Mouse (Mus musculus) heart, embryonic 11.5 days (tissue): ENCODE measurements around the gene Cnih3. TPM values are rescaled to one million over a fixed set of nuclear protein-coding genes. Genes with fewer than 3 reads are reported as not detected.
A peak's percentile ranks its signal among the peaks of the same experiment; 100 is the strongest.

Experiments
- ATAC-seq: fragments of 200-750 bp; cut with Nextera tagmentation; replicated peaks from 2 replicates; pipeline ENCODE4 v1.8.0; 2017; ENCODE audit warnings: moderate library complexity; ENCODE audit not compliant: insufficient number of reproducible peaks, low FRiP score, low TSS enrichment
- H3K27ac ChIP-seq: fragments of 300-500 bp; sonication (generic); 2 replicates; pipeline ENCODE4 v1.5.1; 2014; ENCODE audit warnings: mild to moderate bottlenecking, low read depth, low read length
- H3K27me3 ChIP-seq: fragments of 300-500 bp; sonication (generic); 2 replicates; pipeline ENCODE4 v1.6.1; 2014; ENCODE audit warnings: mild to moderate bottlenecking, low read length, mixed read lengths; ENCODE audit not compliant: control insufficient read depth, insufficient read depth
- H3K36me3 ChIP-seq: fragments of 300-500 bp; sonication (generic); 2 replicates; pipeline ENCODE4 v1.6.1; 2014; ENCODE audit warnings: mild to moderate bottlenecking, low read length, moderate library complexity, mixed read lengths; ENCODE audit not compliant: control insufficient read depth, insufficient read depth
- H3K4me1 ChIP-seq: fragments of 300-500 bp; sonication (generic); 2 replicates; pipeline ENCODE4 v1.6.1; 2014; ENCODE audit warnings: low read length; ENCODE audit not compliant: control insufficient read depth, insufficient read depth
- H3K4me2 ChIP-seq: fragments of 300-500 bp; sonication (generic); 2 replicates; pipeline ENCODE4 v1.6.1; 2014; ENCODE audit warnings: mild to moderate bottlenecking, moderate library complexity
- H3K4me3 ChIP-seq: fragments of 300-500 bp; sonication (generic); 2 replicates; pipeline ENCODE4 v1.5.1; 2014; ENCODE audit warnings: low read depth, low read length
- H3K9ac ChIP-seq: fragments of 300-500 bp; sonication (generic); 2 replicates; pipeline ENCODE4 v1.6.1; 2014; ENCODE audit warnings: mild to moderate bottlenecking, low read depth, low read length, moderate library complexity
- H3K9me3 ChIP-seq: fragments of 300-500 bp; sonication (generic); replicated peaks from 2 replicates; pipeline ENCODE4 v1.6.1; 2016; ENCODE audit warnings: low read length; ENCODE audit not compliant: control insufficient read depth
- WGBS: fragments of 180-500 bp; shearing (Covaris S2); extraction: QIAGEN DNeasy Blood & Tissue Kit; methylation state at CpG from one replicate; pipeline ENCODE4 v1.1.7; 2014; ENCODE audit not compliant: insufficient replicate concordance; 5-methylcytosine and 5-hydroxymethylcytosine counted together
- polyA plus RNA-seq: library from polyadenylated mRNA; unstranded; fragments of >200 nt; fragmentation: Nextera tagmentation; extraction: Ambion mirVana; gene quantifications from 2 replicates; pipeline ENCODE4 v1.2.1, GENCODE M21; 2014

Cnih3 gene
- polyA plus RNA-seq, 1 experiment from 2014 or later, result 0.29 TPM

DNA sequence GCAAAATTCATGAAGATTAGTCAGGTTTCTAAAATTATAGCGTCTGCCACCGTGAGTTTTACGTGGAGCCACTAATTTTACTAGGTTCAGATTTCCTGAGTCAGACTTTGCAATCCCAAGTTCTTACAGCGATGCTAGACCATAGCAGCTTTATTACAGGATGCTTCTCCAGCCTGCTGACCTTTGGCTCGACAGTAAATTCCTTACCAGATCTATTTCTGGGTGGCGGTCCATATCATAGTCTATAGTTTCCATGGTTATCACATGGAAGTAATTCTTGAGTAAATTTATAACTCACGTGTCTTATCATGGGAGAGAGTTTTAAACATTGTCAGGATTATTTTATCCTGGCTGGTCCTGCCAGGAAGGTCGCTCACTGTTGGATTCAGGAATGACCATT, 117.0 kb downstream of the Cnih3 start:
- no peaks in the 10 kb centered on the region for H3K27me3 ChIP-seq
- H3K4me1 ChIP-seq, result peaks cover 12% of the 10 kb centered on the region

DNA sequence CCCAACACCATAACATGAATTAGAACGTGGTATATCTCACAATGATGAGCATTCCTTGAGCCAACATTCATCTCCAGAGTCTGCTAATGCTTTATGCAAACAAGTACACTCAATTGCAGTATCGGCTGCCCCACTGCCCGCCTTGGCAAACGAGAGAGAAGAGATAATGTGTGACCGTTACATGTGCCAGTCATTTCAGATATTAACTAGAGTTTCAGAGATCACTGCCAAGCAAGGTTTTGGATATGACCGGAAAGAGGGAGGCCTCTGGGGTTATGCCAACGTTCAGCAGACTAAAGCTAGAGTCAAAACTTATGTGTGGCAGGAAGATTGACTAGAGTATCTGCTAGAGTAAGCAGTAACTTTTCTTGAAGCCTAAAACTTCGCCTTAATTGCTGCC, 123.7 kb downstream of the Cnih3 start:
- H3K4me1 ChIP-seq, result no peaks in the 10 kb centered on the region
- no peak for ATAC-seq
- 75% methylated on average over 8 of the region's 8 CpGs for WGBS
- no peak overlapping the region for H3K27ac ChIP-seq
- H3K36me3 ChIP-seq, result no peaks in the 10 kb centered on the region
- H3K4me2 ChIP-seq, result no peak overlapping the region
- H3K9ac ChIP-seq, result no peak overlapping the region
- no peaks in the 10 kb centered on the region for H3K27me3 ChIP-seq
- peaks cover 5% of the 10 kb centered on the region; the same call in 1 of the 2 replicates for H3K9me3 ChIP-seq
- H3K4me3 ChIP-seq, result no peak overlapping the region

More for the DNA sequence above, 117.0 kb downstream of the Cnih3 start:
- Histone ChIP-seq H3K4me2 (no peak overlapping the region), H3K27ac (no peak overlapping the region), H3K36me3 (no peaks in the 10 kb centered on the region), H3K9me3 (peaks cover 5% of the 10 kb centered on the region; the same call in 1 of the 2 replicates), H3K9ac (no peak overlapping the region), H3K4me3 (no peak overlapping the region)
- ATAC-seq, result no peak
- 77% methylated on average over 8 of the region's 8 CpGs for WGBS

DNA sequence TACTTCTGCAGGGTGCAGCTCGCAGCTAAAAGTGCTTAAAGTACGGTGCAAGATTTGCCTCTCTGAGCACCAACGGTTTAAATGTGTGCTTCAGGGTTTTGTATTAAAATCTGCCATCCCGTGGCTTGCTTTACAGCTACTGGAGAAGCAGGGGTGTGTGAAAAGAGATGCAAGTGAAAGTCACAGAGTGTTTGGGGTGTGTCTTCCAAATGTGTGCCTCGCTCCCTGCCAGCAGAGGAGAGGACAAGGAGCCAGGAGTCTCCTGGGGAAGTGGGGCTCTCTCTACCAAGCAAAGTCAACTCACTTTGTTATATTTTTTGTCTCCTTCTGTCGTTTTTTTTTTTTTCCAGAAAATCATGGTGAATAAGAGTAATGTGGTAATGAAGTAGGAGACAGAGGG, 124.1 kb downstream of the Cnih3 start:
- H3K9me3 ChIP-seq, result peaks cover under 1% of the 10 kb centered on the region; the same call in 1 of the 2 replicates
- WGBS, result 72% methylated on average over 6 of the region's 6 CpGs

DNA sequence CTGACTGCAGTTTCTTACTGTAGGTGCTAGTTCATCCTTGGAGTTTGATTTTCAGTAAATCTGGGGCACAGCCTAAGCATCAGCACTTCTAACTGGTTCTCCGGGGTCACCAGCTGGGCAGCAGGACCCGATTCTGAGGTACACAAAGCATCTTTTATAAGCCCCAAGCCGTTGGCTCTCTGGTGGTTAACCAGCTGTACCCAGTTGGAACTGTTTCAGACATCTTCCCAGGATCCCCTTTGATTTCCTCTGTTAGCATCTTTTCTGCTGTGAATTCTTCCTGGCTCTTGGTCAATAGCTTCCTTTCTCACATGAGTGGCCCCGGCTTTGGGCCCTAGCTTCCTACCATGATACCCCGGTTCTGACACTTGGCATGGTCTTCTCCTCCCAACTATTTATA, 132.3 kb downstream of the Cnih3 start:
- Histone ChIP-seq H3K27ac (no peak overlapping the region), H3K9me3 (no peaks in the 10 kb centered on the region), H3K4me2 (no peak overlapping the region), H3K27me3 (no peaks in the 10 kb centered on the region), H3K36me3 (no peaks in the 10 kb centered on the region), H3K4me1 (no peaks in the 10 kb centered on the region), H3K4me3 (no peak overlapping the region), H3K9ac (no peak overlapping the region)
- 79% methylated on average over 5 of the region's 5 CpGs for WGBS
- ATAC-seq, result no peak

More for the DNA sequence above, 124.1 kb downstream of the Cnih3 start:
- no peak overlapping the region for H3K4me3 ChIP-seq
- no peak overlapping the region for H3K27ac ChIP-seq
- H3K9ac ChIP-seq, result no peak overlapping the region
- no peaks in the 10 kb centered on the region for H3K4me1 ChIP-seq
- H3K4me2 ChIP-seq, result no peak overlapping the region
- no peak for ATAC-seq
- H3K36me3 ChIP-seq, result no peaks in the 10 kb centered on the region
- H3K27me3 ChIP-seq, result no peaks in the 10 kb centered on the region

DNA sequence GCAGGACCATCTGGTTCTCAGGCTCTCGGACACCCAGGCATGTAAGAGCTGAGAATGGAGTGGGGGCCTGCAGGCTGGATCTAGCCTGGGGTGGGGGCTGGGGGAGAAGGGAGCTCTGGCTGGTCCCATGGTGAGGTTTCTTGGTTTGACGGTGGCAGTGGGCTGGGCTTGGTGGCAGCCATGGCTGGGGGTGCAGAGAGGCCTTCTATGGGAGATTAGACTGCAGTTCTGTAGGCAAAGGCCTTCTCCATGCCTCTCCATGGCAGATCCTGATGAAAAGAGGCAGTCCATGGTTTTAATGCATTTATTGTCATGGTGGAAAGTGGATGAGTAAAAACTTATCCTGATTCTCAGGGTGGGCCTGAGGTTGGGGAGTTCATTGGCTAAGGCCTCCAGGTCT, 151.0 kb downstream of the Cnih3 start:
- Histone ChIP-seq H3K9me3 (no peaks in the 10 kb centered on the region), H3K36me3 (no peaks in the 10 kb centered on the region), H3K4me1 (no peaks in the 10 kb centered on the region), H3K4me2 (no peak overlapping the region), H3K4me3 (no peak overlapping the region), H3K27ac (no peak overlapping the region), H3K27me3 (no peaks in the 10 kb centered on the region), H3K9ac (no peak overlapping the region)
- no peak for ATAC-seq
- WGBS, result 86% methylated on average over 2 of the region's 2 CpGs

DNA sequence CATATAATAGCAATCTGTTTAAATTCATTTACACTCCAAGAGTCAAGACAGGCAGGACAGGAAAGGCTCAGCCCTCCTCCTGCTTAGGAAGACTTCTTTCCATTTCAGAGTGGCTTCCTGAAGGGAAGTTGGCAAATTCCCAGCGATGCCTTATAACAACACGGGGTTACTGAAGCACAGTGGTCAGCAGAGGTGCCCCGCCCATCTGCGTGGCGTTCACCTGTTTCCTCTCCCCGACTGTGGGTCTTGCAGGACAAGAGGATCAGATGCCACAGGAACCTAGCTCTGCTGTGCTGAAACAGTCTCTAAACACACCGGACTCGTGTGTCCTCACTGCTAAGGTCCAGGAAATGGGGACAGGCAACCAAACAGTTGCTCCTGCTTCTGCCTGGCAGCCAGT, 152.9 kb downstream of the Cnih3 start:
- Histone ChIP-seq H3K9ac (no peak overlapping the region), H3K36me3 (no peaks in the 10 kb centered on the region), H3K4me3 (no peak overlapping the region), H3K27ac (peak overlapping the region; percentile 59), H3K4me1 (no peaks in the 10 kb centered on the region), H3K4me2 (no peak overlapping the region), H3K9me3 (no peaks in the 10 kb centered on the region), H3K27me3 (no peaks in the 10 kb centered on the region)
- 42% methylated on average over 8 of the region's 8 CpGs for WGBS
- ATAC-seq, result 0 out of 2 replicates have a peak, but pooled peaks have one; percentile 39

Other genes with a start within 250 kb of the Cnih3 start
- gene Nvl, start 208.4 kb upstream of the Cnih3 start, polyA plus RNA-seq, result 25.4 and 25.6 TPM in 2 replicates
- gene Cnih4, start 207.9 kb upstream of the Cnih3 start, polyA plus RNA-seq, result 147 and 150 TPM in 2 replicates
- gene Wdr26, start 140.6 kb upstream of the Cnih3 start, polyA plus RNA-seq, result 30.9 and 37.5 TPM in 2 replicates
- 0.53 TPM in 1 of 2 replicates, not detected in the other for gene Ccdc121, start 158.8 kb downstream of the Cnih3 start, polyA plus RNA-seq
- gene Dnah14, start 223.9 kb downstream of the Cnih3 start, polyA plus RNA-seq, result 0.99 and 1.1 TPM in 2 replicates